Mouse (Mus musculus): ENCODE results near the gene Emid1. TPM values are rescaled to one million over a fixed set of nuclear protein-coding genes. Genes with fewer than 3 reads are reported as not detected.

Emid1 gene
- polyA plus RNA-seq, 1 experiment from 2014 or later: 22.2 TPM

DNA sequence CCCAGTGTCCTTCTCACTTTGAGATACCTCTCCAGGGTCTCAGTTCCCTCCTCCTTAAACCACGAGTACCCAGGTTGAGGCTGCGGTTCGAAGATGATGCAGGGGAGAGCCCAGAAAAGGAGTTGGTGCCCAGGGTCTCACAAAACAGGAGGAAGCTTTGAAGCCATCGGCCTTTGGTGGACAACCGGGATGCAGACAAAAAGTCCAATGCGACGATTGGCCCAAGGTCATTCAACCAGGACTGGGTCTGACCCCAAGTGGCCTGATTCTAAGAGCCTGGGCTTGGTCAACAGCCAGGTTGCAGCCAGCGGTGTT, 94.6 kb downstream of the Emid1 start:
- peak overlapping the region; percentile 78 for H3K4me2 ChIP-seq (ENCODE audit: low read depth, low read length, severe bottlenecking)
- no peak overlapping the region; the same call in 1 of the 2 replicates for H3K9ac ChIP-seq (ENCODE audit: low read length)
- peaks cover 41% of the 10 kb centered on the region for H3K4me1 ChIP-seq (replicated peaks; ENCODE audit: control insufficient read depth, insufficient read depth, low read length)
- H3K36me3 ChIP-seq (ENCODE audit: control insufficient read depth, insufficient read depth, low read length): no peaks in the 10 kb centered on the region
- H3K9me3 ChIP-seq (ENCODE audit: control insufficient read depth, low read length): no peaks in the 10 kb centered on the region
- no peak for ATAC-seq (replicated peaks; ENCODE audit: low FRiP score)
- peaks cover 62% of the 10 kb centered on the region for H3K27me3 ChIP-seq (ENCODE audit: control insufficient read depth, insufficient read depth, low read length)
- peak overlapping the region; percentile 43 for H3K4me3 ChIP-seq (ENCODE audit: low read depth, low read length)
- H3K27ac ChIP-seq (ENCODE audit: low read depth, low read length): no peak overlapping the region
- no peak for DNase-seq (ENCODE audit: low spot score)
- 11% methylated on average over 8 of the region's 8 CpGs for WGBS

- WGBS: 41% methylated on average over 8 of the region's 8 CpGs
- Histone ChIP-seq H3K36me3 (ENCODE audit: control insufficient read depth, insufficient read depth, low read length) (no peaks in the 10 kb centered on the region), H3K4me3 (ENCODE audit: low read depth, low read length) (no peak overlapping the region), H3K4me1 (replicated peaks; ENCODE audit: control insufficient read depth, insufficient read depth, low read length) (peaks cover 38% of the 10 kb centered on the region), H3K27ac (ENCODE audit: low read depth, low read length) (no peak overlapping the region), H3K4me2 (ENCODE audit: low read depth, low read length, severe bottlenecking) (no peak overlapping the region), H3K27me3 (ENCODE audit: control insufficient read depth, insufficient read depth, low read length) (peaks cover 58% of the 10 kb centered on the region), H3K9ac (ENCODE audit: low read length) (no peak overlapping the region), H3K9me3 (ENCODE audit: control insufficient read depth, low read length) (no peaks in the 10 kb centered on the region)
- DNase-seq (ENCODE audit: low spot score) (no peak), ATAC-seq (replicated peaks; ENCODE audit: low FRiP score) (no peak)
Observed at GRCm38 (mm10) chr11:5057064-5057463, 95.0 kb downstream of the Emid1 start.

Other genes with a start within 250 kb of the Emid1 start
- gene Nefh, start 204.2 kb downstream of the Emid1 start, polyA plus RNA-seq (2014; fragmentation: Nextera tagmentation; extraction: Ambion mirVana): 0.17 and 0.21 TPM in 2 replicates
- 59.2 and 66.4 TPM in 2 replicates for gene Ap1b1, start 165.4 kb downstream of the Emid1 start, polyA plus RNA-seq (2014; fragmentation: Nextera tagmentation; extraction: Ambion mirVana)
- 0.23 and 0.99 TPM in 2 replicates for gene Rasl10a, start 94.1 kb downstream of the Emid1 start, polyA plus RNA-seq (2014; fragmentation: Nextera tagmentation; extraction: Ambion mirVana)
- gene Gas2l1, start 86.9 kb downstream of the Emid1 start, polyA plus RNA-seq (2014; fragmentation: Nextera tagmentation; extraction: Ambion mirVana): 36.3 and 39.7 TPM in 2 replicates
- 26.5 and 34.4 TPM in 2 replicates for gene Rhbdd3, start 53.3 kb downstream of the Emid1 start, polyA plus RNA-seq (2014; fragmentation: Nextera tagmentation; extraction: Ambion mirVana)
- 509 and 539 TPM in 2 replicates for gene Ewsr1, start 53.0 kb downstream of the Emid1 start, polyA plus RNA-seq (2014; fragmentation: Nextera tagmentation; extraction: Ambion mirVana)
- 10.8 and 11.3 TPM in 2 replicates for gene Kremen1, start 109.3 kb upstream of the Emid1 start, polyA plus RNA-seq (2014; fragmentation: Nextera tagmentation; extraction: Ambion mirVana)